Mouse (Mus musculus) kidney, postnatal 10 days (tissue): ENCODE results near the gene Sh3pxd2b.

ENCODE experiments used
- DNase-seq: peaks from one replicate; pipeline ENCODE4 v3.0.0; 2021; ENCODE audit warnings: mixed read lengths

Gene Sh3pxd2b

DNA sequence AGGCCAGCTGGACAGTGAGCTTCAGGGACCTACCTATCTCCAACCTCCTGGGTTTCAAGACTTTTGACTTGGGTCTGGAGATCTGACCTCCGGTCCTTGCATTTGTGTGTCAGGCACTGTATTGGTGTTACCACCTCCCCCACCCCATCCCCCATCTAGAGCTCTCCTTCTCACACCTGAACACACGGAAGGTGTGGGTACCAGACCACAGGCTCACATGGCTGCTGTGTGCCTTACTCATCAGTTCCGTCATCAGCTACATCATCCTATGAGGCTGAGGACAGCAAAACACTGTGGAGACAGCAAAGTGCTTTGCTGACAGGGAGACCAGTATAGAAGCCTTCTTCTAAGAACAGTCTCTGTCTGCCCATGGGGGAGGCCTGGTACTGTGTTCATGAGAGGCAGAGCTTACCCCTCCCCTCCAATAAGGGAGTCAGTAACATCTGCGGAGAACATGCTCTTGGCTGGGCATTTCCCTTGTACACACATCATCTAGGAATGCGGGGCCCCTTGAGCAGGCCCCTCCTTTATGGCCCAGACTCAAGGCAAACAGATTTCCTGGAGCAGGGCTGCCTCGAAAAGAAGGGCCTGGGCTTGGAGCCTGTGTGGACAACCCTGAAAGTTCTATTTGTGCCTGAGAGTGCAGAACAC, 87.9 kb downstream of the Sh3pxd2b start:
- DNase-seq: peak; percentile 72

DNA sequence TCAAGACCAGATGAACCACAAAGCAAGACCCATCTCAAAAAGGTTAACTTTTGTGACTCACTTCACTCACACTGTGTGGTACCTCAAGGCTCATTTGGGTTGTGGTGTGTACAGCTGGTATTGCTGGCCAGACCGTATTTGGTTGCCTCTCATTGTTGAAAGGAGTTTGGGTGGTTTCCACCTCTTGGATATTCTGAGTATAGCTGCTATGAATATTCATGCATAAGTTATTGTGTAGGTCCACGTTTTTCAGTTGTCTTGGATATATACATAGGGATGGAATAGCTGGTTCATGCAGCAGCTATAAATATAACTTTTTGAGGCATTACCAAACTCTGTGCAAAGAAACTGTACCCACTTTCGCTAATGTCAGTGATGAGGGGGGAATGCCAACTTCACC, 95.0 kb downstream of the Sh3pxd2b start:
- DNase-seq: no peak

DNA sequence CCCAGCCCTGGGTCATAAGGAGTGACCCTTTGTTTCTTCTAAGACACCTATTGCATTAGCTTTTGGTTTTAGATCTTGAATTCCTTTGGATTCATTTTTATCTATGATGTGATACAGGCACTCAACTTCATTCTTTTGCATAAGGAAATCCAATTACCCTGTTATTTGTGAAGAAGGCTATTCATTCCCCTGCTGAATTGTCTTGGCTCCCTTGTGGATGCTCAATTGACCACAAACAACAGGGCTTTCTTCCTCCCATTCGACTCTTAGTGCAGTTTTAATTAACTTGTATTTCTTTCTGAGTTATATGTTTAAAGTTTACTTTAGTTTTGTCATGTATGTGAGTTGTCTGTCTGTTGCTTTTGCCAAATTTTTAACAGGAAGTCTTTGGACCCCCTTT, 96.6 kb downstream of the Sh3pxd2b start:
- DNase-seq: no peak

DNA sequence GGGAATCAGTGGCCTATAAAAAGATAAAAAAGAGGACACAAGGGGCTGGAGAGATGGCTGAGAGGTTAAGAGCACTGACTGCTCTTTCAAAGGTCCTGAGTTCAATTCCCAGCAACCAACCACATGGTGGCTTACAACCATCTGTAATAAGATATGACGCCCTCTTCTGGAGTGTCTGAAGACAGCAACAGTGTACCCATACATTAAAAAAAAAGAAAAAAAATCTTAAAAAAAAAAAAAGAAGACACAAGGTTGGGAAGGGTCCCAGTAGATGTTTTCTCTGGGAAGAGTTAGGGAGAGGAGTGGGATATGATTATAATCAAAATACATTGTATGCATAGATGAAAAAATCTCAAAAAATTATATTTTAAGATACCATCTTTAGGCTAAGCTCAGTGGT, 97.5 kb downstream of the Sh3pxd2b start:
- no peak for DNase-seq

DNA sequence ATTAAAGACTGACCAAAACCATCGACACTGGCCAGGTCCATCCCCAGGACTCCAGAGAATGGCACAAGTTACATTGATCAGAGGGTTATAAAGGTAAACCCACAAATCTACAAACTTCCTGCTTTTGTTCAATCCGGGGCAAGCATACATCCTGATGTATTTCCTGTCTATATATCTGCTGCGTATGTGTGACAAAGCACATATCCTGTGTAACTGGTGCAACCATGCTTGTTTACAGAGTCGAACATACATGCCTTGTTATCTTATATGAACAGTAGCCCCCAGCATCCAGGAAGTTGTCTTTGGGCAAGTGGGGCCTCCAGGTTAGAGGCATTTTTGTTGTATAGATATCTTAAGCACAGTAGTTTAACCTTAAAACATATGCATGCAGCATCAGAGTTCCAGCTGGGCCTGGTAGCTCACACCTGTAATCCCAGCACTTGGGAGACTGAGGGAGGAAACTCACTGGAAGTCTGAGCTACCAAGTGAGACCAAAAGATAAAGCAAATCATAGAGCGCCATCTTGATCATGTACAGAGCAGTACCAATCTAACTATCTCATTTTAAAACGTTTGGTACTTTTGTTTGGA, 98.1 kb downstream of the Sh3pxd2b start:
- no peak for DNase-seq

DNA sequence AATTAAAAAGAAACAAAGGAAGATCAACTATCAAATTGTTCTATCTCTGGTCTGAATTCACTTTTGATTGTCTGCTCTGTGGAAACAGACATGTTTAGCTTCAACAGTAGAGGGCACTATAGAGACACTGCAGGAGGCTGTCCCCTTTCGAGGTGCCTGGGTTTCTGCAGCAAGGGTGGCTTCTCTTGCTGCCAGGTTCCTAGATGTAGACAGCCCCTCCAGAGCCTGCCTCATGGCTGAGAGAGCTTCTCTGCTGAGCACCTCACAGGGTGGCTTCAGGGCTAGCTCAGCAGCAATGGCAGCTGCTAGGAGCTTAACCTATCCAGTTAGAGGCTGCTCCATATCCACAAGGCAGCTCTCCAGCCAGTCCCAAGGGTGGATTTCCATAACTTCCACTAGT, 102.6 kb downstream of the Sh3pxd2b start:
- DNase-seq: peak; percentile 56

DNA sequence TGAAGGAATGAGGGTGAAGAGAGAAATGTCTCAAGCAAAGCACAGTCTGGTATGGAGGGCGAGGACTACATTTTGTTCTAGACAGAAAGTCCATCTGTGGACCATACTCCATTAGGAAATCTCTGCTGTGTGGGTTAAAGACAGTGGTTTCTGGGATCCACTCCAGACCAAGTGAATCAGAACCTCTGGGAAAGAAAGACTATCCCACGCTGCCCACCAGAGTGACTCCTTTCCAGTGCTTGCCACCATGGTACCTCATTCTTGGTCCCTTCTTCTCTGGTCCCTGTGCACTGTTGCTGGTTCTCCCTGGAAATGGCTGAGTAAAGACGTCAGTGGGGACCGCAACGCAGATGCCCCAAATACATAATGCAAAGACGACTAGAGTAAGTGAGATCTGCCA, 103.7 kb downstream of the Sh3pxd2b start:
- no peak for DNase-seq

DNA sequence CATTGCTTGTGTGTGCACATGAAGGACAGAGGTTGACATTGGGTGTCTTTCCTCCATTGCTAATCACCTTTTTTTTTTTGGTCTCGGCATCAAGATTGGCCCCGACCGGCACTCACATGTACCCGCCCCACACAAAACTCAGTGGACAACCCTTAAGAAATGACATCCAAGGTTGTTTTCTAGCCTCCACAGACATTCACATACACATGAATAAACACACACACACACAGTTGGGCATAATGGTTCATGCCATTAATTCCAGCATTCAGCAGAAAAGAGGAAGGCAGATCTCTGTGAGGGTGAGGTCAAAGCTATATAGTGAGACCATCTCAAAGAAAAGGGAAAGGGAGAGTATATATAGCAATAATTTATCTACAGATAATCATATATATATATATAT, 105.1 kb downstream of the Sh3pxd2b start:
- no peak for DNase-seq

DNA sequence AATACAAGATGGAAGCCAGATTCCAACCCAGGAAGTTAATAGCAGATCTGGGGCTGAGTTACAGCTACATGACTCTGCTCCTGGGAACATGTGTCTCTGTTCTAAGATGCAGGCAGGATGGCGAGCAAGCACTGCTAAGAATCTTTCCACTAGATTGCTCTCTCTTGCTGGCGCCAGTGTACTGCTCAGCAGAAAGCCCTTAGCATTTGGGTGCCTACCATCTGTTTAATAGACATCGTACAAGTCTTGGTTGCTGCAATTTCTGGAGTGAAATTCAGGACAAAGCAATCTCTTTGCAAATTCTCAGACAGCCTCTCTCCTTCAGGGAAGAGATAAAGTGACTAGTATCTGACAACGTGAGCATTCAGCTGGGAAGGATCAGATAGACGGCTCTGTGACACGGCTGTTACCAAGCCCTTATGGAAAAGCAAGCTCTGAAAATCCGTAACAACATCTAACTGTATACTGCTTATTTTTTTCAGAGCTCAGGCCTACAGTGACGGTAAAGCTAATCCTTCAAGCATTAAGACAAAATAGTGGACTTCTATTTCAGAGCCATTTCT, 105.8 kb downstream of the Sh3pxd2b start:
- DNase-seq: no peak

DNA sequence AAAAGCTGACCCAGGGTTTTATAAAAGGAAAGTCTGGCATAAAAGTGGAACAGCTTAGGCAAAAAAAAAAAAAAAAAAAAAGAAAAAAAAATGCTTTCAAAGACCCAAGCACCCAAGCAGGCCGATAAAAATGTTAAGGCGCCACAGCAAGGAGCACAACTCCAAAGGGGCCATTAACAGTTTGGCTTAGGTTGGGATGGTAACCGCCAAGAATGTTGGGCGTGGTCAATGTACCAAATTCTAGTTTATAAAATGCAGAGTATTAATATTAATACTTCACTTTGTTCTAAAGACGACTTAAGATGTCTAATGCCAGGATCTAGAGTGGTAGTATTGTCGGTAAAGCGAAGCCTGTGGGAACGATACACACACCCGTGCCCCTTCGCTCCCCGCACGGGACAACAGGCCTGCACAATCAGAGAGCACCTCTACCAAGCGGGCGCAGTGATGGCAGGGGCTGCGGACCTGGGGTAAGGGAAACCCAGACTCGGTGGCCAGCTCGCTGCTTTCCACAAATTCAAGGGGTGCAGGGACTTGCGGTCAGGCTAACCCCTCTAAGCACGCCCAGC, 106.7 kb downstream of the Sh3pxd2b start:
- peak; percentile 23 for DNase-seq

DNA sequence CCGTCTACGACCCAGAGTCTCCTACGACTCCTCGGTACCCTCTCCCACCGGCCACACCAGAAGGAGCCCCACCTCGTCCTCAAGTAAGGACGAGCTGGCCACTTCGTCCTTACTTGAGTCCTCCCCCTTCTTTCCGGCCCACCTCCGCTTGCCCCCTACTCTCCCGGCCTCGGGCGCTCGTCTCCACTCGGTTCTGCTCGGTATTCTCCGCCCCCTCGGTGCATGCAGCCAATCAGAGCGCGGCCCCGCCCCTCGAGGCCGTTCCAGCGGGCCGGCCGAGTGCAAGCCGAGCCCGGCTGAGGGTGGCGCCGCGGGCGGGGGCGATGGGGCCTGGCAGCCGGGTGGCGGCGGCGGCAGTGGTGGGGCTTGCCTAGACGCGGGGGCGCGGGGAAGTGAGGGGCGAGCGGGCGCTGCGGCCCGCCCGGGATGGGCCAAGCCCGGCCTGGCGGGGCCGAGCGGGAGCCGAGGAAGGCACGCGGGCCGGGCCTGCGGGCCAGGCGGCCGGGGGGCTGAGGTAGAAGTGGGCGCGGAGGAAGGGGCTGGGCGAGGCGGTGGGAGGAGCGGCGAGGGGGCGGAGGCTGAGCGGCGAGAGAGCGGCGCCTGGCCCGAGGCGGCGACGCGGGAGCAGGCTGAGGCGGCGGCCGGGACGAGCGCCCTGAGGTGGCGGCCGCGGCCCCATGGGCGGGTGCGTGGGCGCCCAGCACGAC, 107.3 kb downstream of the Sh3pxd2b start, which contains the start of gene Ubtd2:
Gene Ubtd2, plus strand, starts transcription at position 571 of the 707 bp plus-strand sequence.
- DNase-seq: peak; percentile 99

DNA sequence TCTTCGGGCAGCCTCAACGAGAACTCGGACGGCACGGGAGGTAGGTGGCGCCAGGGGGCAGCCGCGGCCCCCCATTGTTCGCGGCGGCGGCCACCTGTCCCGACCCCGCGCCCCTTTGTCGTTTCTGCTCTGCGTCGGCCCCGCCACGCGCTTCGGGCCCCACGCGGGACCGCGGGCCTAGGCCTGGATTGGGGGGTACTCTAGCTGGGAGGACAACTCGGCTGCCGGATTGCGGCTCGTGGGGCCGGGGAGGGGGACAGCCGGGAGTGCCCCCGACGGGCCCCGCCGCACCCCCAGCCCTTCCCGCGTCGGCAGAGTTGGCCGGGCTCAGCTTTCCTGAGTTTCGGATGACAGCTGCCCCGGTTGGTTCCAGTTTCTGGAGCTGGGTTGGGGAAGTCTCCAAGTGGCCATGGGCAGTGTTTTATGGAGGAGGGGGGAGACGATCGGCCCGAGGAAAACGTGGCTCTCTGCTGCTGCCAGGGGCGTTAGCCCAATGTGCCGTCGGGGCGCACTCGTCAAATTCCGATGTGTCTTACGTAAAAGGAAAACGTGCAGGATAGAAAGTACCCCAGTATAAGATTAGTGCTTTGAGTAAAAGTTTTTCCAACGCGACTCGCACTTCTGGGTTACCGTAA, 108.0 kb downstream of the Sh3pxd2b start:
- peak; percentile 64 for DNase-seq

DNA sequence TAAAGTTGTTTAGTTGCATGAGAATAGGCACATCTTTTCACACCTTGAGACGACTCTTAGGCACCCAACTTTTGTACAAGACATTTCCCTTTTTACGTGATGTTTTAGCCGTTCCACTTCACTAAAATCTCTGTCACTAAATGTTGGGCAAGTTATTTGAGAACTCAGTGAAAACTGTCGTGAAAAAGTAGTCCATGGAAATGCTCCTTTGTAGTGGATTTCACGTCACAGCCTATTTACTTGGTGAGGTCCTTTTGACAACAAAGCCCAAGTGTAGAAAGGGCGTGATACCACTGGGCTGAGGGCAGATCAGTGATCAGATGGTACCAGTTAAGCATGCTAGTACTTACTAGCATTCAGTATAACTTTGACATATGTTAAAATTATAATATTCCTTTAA, 108.7 kb downstream of the Sh3pxd2b start:
- DNase-seq: no peak

DNA sequence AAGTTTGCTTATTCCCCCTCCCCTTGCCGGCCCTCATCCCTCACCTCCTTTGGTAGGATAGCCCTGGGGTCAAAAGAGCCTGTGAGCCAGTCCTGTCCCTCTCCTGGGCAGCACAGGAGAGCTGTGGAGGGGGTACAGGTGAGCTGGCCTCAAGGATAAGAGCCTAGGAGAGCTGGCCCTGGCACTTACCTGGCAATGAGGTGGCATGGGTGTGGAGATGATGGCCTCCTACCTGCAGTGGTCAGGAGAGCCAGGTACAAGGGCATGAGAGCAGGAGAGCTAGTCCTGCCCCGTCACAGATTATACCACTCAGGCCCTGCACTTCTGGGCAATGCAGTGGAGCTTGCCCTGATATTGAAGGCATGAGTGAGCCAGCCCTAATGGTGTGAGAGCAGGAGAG, 116.7 kb downstream of the Sh3pxd2b start:
- DNase-seq: no peak

DNA sequence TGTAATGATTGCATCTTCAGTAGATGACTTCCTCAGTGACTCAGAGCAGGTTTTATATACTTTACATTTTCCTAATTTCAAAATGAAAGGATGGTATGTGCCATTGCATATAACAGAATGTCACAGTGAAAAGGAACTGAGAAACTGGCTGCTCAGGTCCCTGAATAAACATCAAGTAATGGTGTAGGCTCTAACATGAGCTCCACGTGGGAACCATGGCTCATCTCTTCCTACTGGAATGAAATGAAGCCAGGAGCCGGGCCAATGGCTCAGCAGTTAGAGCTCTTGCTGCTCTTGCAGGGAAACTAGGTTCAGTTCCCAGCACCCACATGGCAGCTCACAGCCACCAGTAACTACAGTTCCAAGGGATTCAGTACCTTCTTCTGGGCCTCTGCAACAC, 124.3 kb downstream of the Sh3pxd2b start:
- DNase-seq: no peak

DNA sequence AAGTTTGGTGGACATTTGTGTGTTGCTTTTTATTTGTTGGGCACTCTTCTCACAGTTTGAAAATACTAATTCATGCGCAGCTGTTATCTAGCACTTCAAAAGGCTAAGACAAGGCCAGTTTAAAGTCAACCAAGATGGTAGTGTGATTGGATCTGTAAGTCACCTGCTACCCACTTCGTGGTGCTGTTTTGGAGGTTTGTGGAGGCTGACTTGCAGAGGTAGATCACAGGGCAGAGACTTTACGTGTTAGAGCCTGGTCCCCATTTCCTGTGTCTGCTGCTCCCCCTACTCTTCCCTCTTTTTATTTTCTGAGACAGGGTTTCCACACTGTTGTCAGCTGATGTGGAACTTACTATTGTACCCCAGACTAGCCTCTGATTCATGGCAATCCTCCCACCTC, 127.1 kb downstream of the Sh3pxd2b start:
- no peak for DNase-seq

DNA sequence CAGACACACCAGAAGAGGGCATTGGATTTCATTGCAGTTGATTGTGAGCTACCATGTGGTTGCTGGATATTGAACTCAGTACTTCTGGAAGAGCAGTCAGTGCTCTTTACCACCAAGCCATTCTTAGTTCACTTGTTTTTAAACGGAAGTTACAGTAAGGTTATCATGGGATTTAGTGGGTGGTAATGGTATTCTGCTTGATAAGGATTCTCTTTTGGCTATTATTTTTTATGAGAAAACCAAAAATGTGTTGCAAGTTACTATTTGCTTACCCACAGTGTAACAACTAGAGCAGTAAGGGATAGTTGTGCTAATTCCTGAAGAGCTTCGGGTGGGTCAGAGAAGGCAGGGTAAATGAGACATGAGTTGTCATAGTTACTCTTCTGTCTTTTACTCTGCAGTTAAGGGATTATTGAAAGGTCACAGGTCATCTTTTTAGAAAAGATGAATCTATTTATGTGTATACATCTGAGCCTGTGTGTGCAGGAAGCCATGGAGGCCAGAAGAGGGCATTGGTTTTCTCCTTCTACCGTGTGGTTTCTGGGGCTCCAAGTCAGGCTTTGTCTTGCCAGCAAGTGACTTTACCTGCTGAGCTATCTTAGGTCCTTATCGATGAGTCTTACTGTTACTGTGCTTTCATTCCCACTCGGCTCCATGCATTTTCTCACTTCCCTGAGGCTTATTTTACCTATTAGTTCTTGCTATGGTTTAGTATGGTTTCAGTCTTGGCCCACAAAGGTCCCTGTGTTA, 128.0 kb downstream of the Sh3pxd2b start:
- no peak for DNase-seq
